Mouse (Mus musculus) liver (tissue): Measurements from ENCODE around the gene Wfikkn2.
A peak's percentile ranks its signal among the peaks of the same experiment; 100 is the strongest.

Experiments
- DNase-seq: peaks from one replicate; pipeline ENCODE4 v3.0.0-alpha.2; 2020; ENCODE audit warnings: mixed read lengths

Gene Wfikkn2

GRCm38 (mm10) chr11:94245955-94246788 lies at the start of gene Wfikkn2:
Gene Wfikkn2, minus strand, starts transcription at chr11:94246005.
- peak; percentile 24 for DNase-seq

- DNase-seq, result no peak
These were observed 49.4 kb upstream of the Wfikkn2 start for GRCm38 (mm10) chr11:94294996-94295845.

GRCm38 (mm10) chr11:94290062-94290740 lies 44.4 kb upstream of the Wfikkn2 start:
- peak; percentile 77 for DNase-seq

- no peak for DNase-seq
These were observed 41.3 kb upstream of the Wfikkn2 start for GRCm38 (mm10) chr11:94287105-94287504.

- no peak for DNase-seq
These were observed 40.2 kb upstream of the Wfikkn2 start for GRCm38 (mm10) chr11:94285886-94286574.

- no peak for DNase-seq
These were observed 37.8 kb upstream of the Wfikkn2 start for GRCm38 (mm10) chr11:94283536-94284099.

- no peak for DNase-seq
These were observed 36.5 kb upstream of the Wfikkn2 start for GRCm38 (mm10) chr11:94282291-94282690.

- no peak for DNase-seq
These were observed 35.7 kb upstream of the Wfikkn2 start, which contains the start of gene Gm21885 for GRCm38 (mm10) chr11:94281199-94282181. Gene Gm21885, plus strand, starts transcription at chr11:94281873.

- peak; percentile 85 for DNase-seq
These were observed 31.1 kb upstream of the Wfikkn2 start for GRCm38 (mm10) chr11:94276869-94277337.

GRCm38 (mm10) chr11:94275686-94276085 lies 29.9 kb upstream of the Wfikkn2 start:
- no peak for DNase-seq

- no peak for DNase-seq
These were observed 29.4 kb upstream of the Wfikkn2 start for GRCm38 (mm10) chr11:94275226-94275625.

GRCm38 (mm10) chr11:94274206-94274867 lies 28.5 kb upstream of the Wfikkn2 start:
- peak; percentile 86 for DNase-seq

- no peak for DNase-seq
These were observed 27.4 kb upstream of the Wfikkn2 start for GRCm38 (mm10) chr11:94272960-94273927.

- no peak for DNase-seq
These were observed 25.2 kb upstream of the Wfikkn2 start for GRCm38 (mm10) chr11:94271015-94271414.

GRCm38 (mm10) chr11:94269906-94270305 lies 24.1 kb upstream of the Wfikkn2 start:
- no peak for DNase-seq

GRCm38 (mm10) chr11:94268761-94269160 lies 23.0 kb upstream of the Wfikkn2 start:
- no peak for DNase-seq

GRCm38 (mm10) chr11:94266155-94266554 lies 20.4 kb upstream of the Wfikkn2 start:
- DNase-seq, result peak; percentile 25

- DNase-seq, result peak; percentile 80
These were observed 19.5 kb upstream of the Wfikkn2 start for GRCm38 (mm10) chr11:94265134-94265785.
